Mouse (Mus musculus) hindbrain, embryonic 14.5 days (tissue): ENCODE results near the gene Zscan22. TPM values are rescaled to one million over a fixed set of nuclear protein-coding genes. Genes with fewer than 3 reads are reported as not detected.
A peak's percentile ranks its signal among the peaks of the same experiment; 100 is the strongest.
"Not testable (repeated sequence)": the region's sequence is repeated elsewhere in the genome, so short reads cannot be mapped to it uniquely, and the experiment has no call there.

ENCODE experiments used
- ATAC-seq: fragments of 200-750 bp; cut with Nextera tagmentation; 2 replicates; pipeline ENCODE4 v1.8.0; 2017; ENCODE audit warnings: moderate number of reproducible peaks, mild to moderate bottlenecking, moderate TSS enrichment, moderate library complexity; ENCODE audit not compliant: low FRiP score
- DNase-seq: peaks from one replicate; pipeline ENCODE4 v3.0.0-alpha.2; 2015; ENCODE audit warnings: low spot score
- H3K27ac ChIP-seq: fragments of 300-500 bp; sonication (generic); 2 replicates; pipeline ENCODE4 v1.5.1; 2014; ENCODE audit warnings: mild to moderate bottlenecking, moderate library complexity
- H3K27me3 ChIP-seq: fragments of 300-500 bp; sonication (generic); 2 replicates; pipeline ENCODE4 v1.6.1; 2014; ENCODE audit warnings: mild to moderate bottlenecking, low read length, mixed read lengths; ENCODE audit not compliant: control insufficient read depth, insufficient read depth
- H3K36me3 ChIP-seq: fragments of 300-500 bp; sonication (generic); replicated peaks from 2 replicates; pipeline ENCODE4 v1.6.1; 2014; ENCODE audit not compliant: control insufficient read depth, insufficient read depth
- H3K4me1 ChIP-seq: fragments of 300-500 bp; sonication (generic); replicated peaks from 2 replicates; pipeline ENCODE4 v1.6.1; 2014; ENCODE audit warnings: antibody characterized with exemption, low read length, mixed read lengths; ENCODE audit not compliant: control insufficient read depth, insufficient read depth
- H3K4me2 ChIP-seq: fragments of 300-500 bp; sonication (generic); replicated peaks from 2 replicates; pipeline ENCODE4 v1.6.1; 2014; ENCODE audit warnings: mild to moderate bottlenecking, moderate library complexity
- H3K4me3 ChIP-seq: fragments of 300-500 bp; sonication (generic); replicated peaks from 2 replicates; pipeline ENCODE4 v1.5.1; 2014; ENCODE audit warnings: mild to moderate bottlenecking, low read length
- H3K9ac ChIP-seq: fragments of 300-500 bp; sonication (generic); 2 replicates; pipeline ENCODE4 v1.6.1; 2014
- H3K9me3 ChIP-seq: fragments of 300-500 bp; sonication (generic); 2 replicates; pipeline ENCODE4 v1.6.1; 2016; ENCODE audit warnings: low read length; ENCODE audit not compliant: control insufficient read depth
- WGBS: fragments of 180-500 bp; shearing (Covaris S2); extraction: QIAGEN DNeasy Blood & Tissue Kit; methylation state at CpG from one replicate; pipeline ENCODE4 v1.1.7; 2014; 5-methylcytosine and 5-hydroxymethylcytosine counted together
- polyA plus RNA-seq: library from polyadenylated mRNA; unstranded; fragments of >200 nt; fragmentation: Nextera tagmentation; extraction: Ambion mirVana; gene quantifications from 2 replicates; pipeline ENCODE4 v1.2.1, GENCODE M21; 2014

Gene Zscan22
- polyA plus RNA-seq, 1 experiment from 2014 or later = 10.5 TPM

GRCm38 (mm10) chr7:12901517-12901916 lies 3.9 kb downstream of the Zscan22 start:
- Histone ChIP-seq H3K27ac (no peak overlapping the region), H3K4me1 (peaks cover 9% of the 10 kb centered on the region), H3K4me2 (no peak overlapping the region), H3K36me3 (peaks cover 29% of the 10 kb centered on the region), H3K4me3 (no peak overlapping the region), H3K9me3 (no peaks in the 10 kb centered on the region), H3K9ac (no peak overlapping the region), H3K27me3 (no peaks in the 10 kb centered on the region)
- DNase-seq (no peak), ATAC-seq (no peak)
- 93% methylated on average over 5 of the region's 5 CpGs for WGBS

- no peak overlapping the region for H3K4me2 ChIP-seq
- H3K4me1 ChIP-seq = peaks cover 4% of the 10 kb centered on the region
- no peak for ATAC-seq
- no peak overlapping the region for H3K27ac ChIP-seq
- peaks cover 50% of the 10 kb centered on the region for H3K36me3 ChIP-seq
- DNase-seq = no peak
- WGBS = 55% methylated on average over 10 of the region's 10 CpGs
- no peak overlapping the region for H3K4me3 ChIP-seq
- no peaks in the 10 kb centered on the region for H3K9me3 ChIP-seq
- H3K27me3 ChIP-seq = no peaks in the 10 kb centered on the region
- no peak overlapping the region for H3K9ac ChIP-seq
Measured at GRCm38 (mm10) chr7:12903623-12904022, 6.0 kb downstream of the Zscan22 start.

GRCm38 (mm10) chr7:12905146-12905545 lies 7.5 kb downstream of the Zscan22 start:
- Histone ChIP-seq H3K36me3 (peaks cover 56% of the 10 kb centered on the region), H3K4me3 (no peak overlapping the region), H3K9me3 (no peaks in the 10 kb centered on the region), H3K9ac (no peak overlapping the region), H3K4me1 (no peaks in the 10 kb centered on the region; the same call in 1 of the 2 replicates), H3K27me3 (no peaks in the 10 kb centered on the region), H3K27ac (no peak overlapping the region), H3K4me2 (no peak overlapping the region)
- no peak for ATAC-seq
- 100% methylated on average over 1 of the region's 1 CpGs for WGBS
- DNase-seq = no peak

GRCm38 (mm10) chr7:12909498-12909962 lies 11.9 kb downstream of the Zscan22 start:
- Histone ChIP-seq H3K4me1 (no peaks in the 10 kb centered on the region; the same call in 1 of the 2 replicates), H3K9me3 (no peaks in the 10 kb centered on the region), H3K27ac (peak overlapping the region; percentile 92), H3K4me2 (peak overlapping the region; percentile 57), H3K9ac (peak overlapping the region; percentile 63), H3K4me3 (peak overlapping the region; percentile 42), H3K27me3 (no peaks in the 10 kb centered on the region), H3K36me3 (peaks cover 42% of the 10 kb centered on the region)
- DNase-seq (peak; percentile 67), ATAC-seq (peak; percentile 40; the same call in 1 of the 2 replicates)
- WGBS = 41% methylated on average over 7 of the region's 7 CpGs

GRCm38 (mm10) chr7:12910181-12910668 lies 12.6 kb downstream of the Zscan22 start:
- Histone ChIP-seq H3K27me3 (no peaks in the 10 kb centered on the region), H3K9me3 (no peaks in the 10 kb centered on the region), H3K4me2 (peak overlapping the region; percentile 57), H3K27ac (peak overlapping the region; percentile 92), H3K4me1 (no peaks in the 10 kb centered on the region; the same call in 1 of the 2 replicates), H3K4me3 (peak overlapping the region; percentile 42), H3K36me3 (peaks cover 37% of the 10 kb centered on the region), H3K9ac (peak overlapping the region; percentile 63)
- ATAC-seq = peak; percentile 80
- DNase-seq = peak; percentile 75
- WGBS = 8% methylated on average over 19 of the region's 19 CpGs

- H3K27me3 ChIP-seq = no peaks in the 10 kb centered on the region
- no peaks in the 10 kb centered on the region; the same call in 1 of the 2 replicates for H3K4me1 ChIP-seq
- no peaks in the 10 kb centered on the region for H3K9me3 ChIP-seq
- H3K36me3 ChIP-seq = peaks cover 7% of the 10 kb centered on the region
- no peak overlapping the region for H3K4me2 ChIP-seq
- H3K27ac ChIP-seq = no peak overlapping the region
- ATAC-seq = no peak
- no peak overlapping the region for H3K9ac ChIP-seq
- DNase-seq = no peak
- H3K4me3 ChIP-seq = no peak overlapping the region
Measured at GRCm38 (mm10) chr7:12913556-12913955, 15.9 kb downstream of the Zscan22 start.

GRCm38 (mm10) chr7:12920495-12920894 lies 22.9 kb downstream of the Zscan22 start:
- Histone ChIP-seq H3K36me3 (peaks cover 23% of the 10 kb centered on the region), H3K4me1 (peaks cover 11% of the 10 kb centered on the region)
- not testable (repeated sequence) for H3K9ac ChIP-seq, H3K4me2 ChIP-seq, H3K27me3 ChIP-seq, H3K9me3 ChIP-seq, DNase-seq, H3K4me3 ChIP-seq, ATAC-seq, H3K27ac ChIP-seq
- 92% methylated on average over 7 of the region's 8 CpGs for WGBS

GRCm38 (mm10) chr7:12921318-12921704 lies 23.7 kb downstream of the Zscan22 start:
- 2% methylated on average over 3 of the region's 3 CpGs for WGBS
- no peaks in the 10 kb centered on the region for H3K9me3 ChIP-seq
- ATAC-seq = no peak

GRCm38 (mm10) chr7:12921705-12922465 lies 24.3 kb downstream of the Zscan22 start, which contains the start of gene Rps5:
Rps5 (plus strand) TSS chr7:12922290.
- H3K9me3 ChIP-seq = no peaks in the 10 kb centered on the region
- ATAC-seq (peak; percentile 98), DNase-seq (peak; percentile 99)
- WGBS = under 1% methylated on average over 55 of the region's 55 CpGs
- peak within 1 kb of the TSS; percentile 95 for H3K27ac ChIP-seq
- H3K9ac ChIP-seq = peak within 1 kb of the TSS; percentile 92
- peak within 1 kb of the TSS; percentile 73 for H3K4me3 ChIP-seq
- H3K4me1 ChIP-seq = peaks cover 11% of the 10 kb centered on the region
- peak within 1 kb of the TSS; percentile 96 for H3K4me2 ChIP-seq
- H3K36me3 ChIP-seq = peaks cover 37% of the 10 kb centered on the region
- H3K27me3 ChIP-seq = peaks cover 18% of the 10 kb centered on the region

More at GRCm38 (mm10) chr7:12921318-12921704, 23.7 kb downstream of the Zscan22 start:
- Histone ChIP-seq H3K27ac (peak overlapping the region; percentile 95), H3K9ac (peak overlapping the region; percentile 92), H3K27me3 (peaks cover 13% of the 10 kb centered on the region), H3K36me3 (peaks cover 31% of the 10 kb centered on the region), H3K4me3 (peak overlapping the region; percentile 73), H3K4me2 (peak overlapping the region; percentile 96), H3K4me1 (peaks cover 11% of the 10 kb centered on the region)
- DNase-seq = peak; percentile 49
